Mouse (Mus musculus): Measurements from ENCODE around the gene Bcl2. TPM values are rescaled to one million over a fixed set of nuclear protein-coding genes. Genes with fewer than 3 reads are reported as not detected.

Bcl2 gene
- total and polyA plus RNA-seq, 3 experiments, result 1.3 to 5.0 (median 3.5) TPM

- WGBS, result 62% methylated on average over 3 of the region's 3 CpGs
- Histone ChIP-seq H3K4me1 (ENCODE audit: control insufficient read depth, insufficient read depth, low read length) (no peaks in the 10 kb centered on the region; the same call in 1 of the 2 replicates), H3K36me3 (ENCODE audit: control insufficient read depth, insufficient read depth, low read length) (no peaks in the 10 kb centered on the region), H3K27me3 (ENCODE audit: control insufficient read depth, insufficient read depth, low read length) (no peaks in the 10 kb centered on the region), H3K27ac (no peak overlapping the region), H3K9ac (ENCODE audit: low read depth, low read length) (no peak overlapping the region), H3K79me2 (replicated peaks; ENCODE audit: control insufficient read depth, insufficient read depth, low read length) (no peaks in the 10 kb centered on the region), H3K4me3 (no peak overlapping the region)
- DNase-seq, result no peak
- no peak for TF ChIP-seq CTCF (IDR thresholded peaks at IDR 0.05)
- intact Hi-C loops (cut with DNase I), result no loop called here
Observed at GRCm38 (mm10) chr1:106643527-106643926, 70.5 kb downstream of the Bcl2 start.

- Histone ChIP-seq H3K36me3 (ENCODE audit: control insufficient read depth, insufficient read depth, low read length) (no peaks in the 10 kb centered on the region), H3K9ac (ENCODE audit: low read depth, low read length) (no peak overlapping the region), H3K79me2 (replicated peaks; ENCODE audit: control insufficient read depth, insufficient read depth, low read length) (no peaks in the 10 kb centered on the region), H3K27ac (no peak overlapping the region), H3K27me3 (ENCODE audit: control insufficient read depth, insufficient read depth, low read length) (no peaks in the 10 kb centered on the region), H3K4me1 (ENCODE audit: control insufficient read depth, insufficient read depth, low read length) (no peaks in the 10 kb centered on the region; the same call in 1 of the 2 replicates), H3K4me3 (no peak overlapping the region)
- intact Hi-C loops (cut with DNase I), result no loop called here
- DNase-seq, result no peak
- 94% methylated on average over 1 of the region's 1 CpGs for WGBS
- TF ChIP-seq EP300 (IDR thresholded peaks at IDR 0.05; ENCODE audit: insufficient read depth, low read depth, low read length), result no peak
- no peak for TF ChIP-seq CTCF (IDR thresholded peaks at IDR 0.05)
- TF ChIP-seq POLR2A (IDR thresholded peaks at IDR 0.05; ENCODE audit: insufficient read depth, low read depth, low read length), result no peak
Observed at GRCm38 (mm10) chr1:106640577-106640976, 73.5 kb downstream of the Bcl2 start.

DNA sequence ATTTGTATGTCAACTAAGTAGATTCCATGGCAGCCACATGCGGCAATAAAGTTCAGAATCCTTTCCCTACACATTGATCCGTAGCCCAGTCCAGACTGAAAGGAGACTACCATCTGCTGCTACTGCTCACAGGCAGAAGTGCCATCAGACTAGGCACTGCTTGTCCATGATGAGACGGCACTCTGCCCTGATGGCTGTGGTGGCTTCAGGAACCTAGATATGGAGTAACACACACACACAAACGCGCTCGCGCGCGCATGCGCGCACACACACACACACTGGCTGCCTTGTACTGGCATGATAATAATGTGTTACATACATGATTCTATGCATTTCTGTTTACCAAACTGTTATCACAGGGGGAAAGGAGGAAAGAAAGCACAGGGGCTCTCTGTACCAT is 76.4 kb downstream of the Bcl2 start:
- intact Hi-C loops (cut with DNase I), result no loop called here
- TF ChIP-seq CTCF (IDR thresholded peaks at IDR 0.05) (no peak), POLR2A (IDR thresholded peaks at IDR 0.05; ENCODE audit: insufficient read depth, low read depth, low read length) (no peak), EP300 (IDR thresholded peaks at IDR 0.05; ENCODE audit: insufficient read depth, low read depth, low read length) (no peak)
- H3K4me3 ChIP-seq, result no peak overlapping the region
- H3K79me2 ChIP-seq (replicated peaks; ENCODE audit: control insufficient read depth, insufficient read depth, low read length), result no peaks in the 10 kb centered on the region
- H3K9ac ChIP-seq (ENCODE audit: low read depth, low read length), result no peak overlapping the region
- no peaks in the 10 kb centered on the region for H3K27me3 ChIP-seq (ENCODE audit: control insufficient read depth, insufficient read depth, low read length)
- H3K36me3 ChIP-seq (ENCODE audit: control insufficient read depth, insufficient read depth, low read length), result no peaks in the 10 kb centered on the region
- WGBS, result 97% methylated on average over 11 of the region's 11 CpGs
- H3K4me1 ChIP-seq (ENCODE audit: control insufficient read depth, insufficient read depth, low read length), result no peaks in the 10 kb centered on the region; the same call in none of the 2 replicates
- DNase-seq, result no peak
- no peak overlapping the region for H3K27ac ChIP-seq

- DNase-seq, result no peak
- H3K36me3 ChIP-seq (ENCODE audit: control insufficient read depth, insufficient read depth, low read length), result no peaks in the 10 kb centered on the region
- H3K4me3 ChIP-seq, result no peak overlapping the region
- intact Hi-C loops (cut with DNase I), result no loop called here
- no peaks in the 10 kb centered on the region for H3K27me3 ChIP-seq (ENCODE audit: control insufficient read depth, insufficient read depth, low read length)
- TF ChIP-seq EP300 (IDR thresholded peaks at IDR 0.05; ENCODE audit: insufficient read depth, low read depth, low read length) (no peak), CTCF (IDR thresholded peaks at IDR 0.05) (no peak), POLR2A (IDR thresholded peaks at IDR 0.05; ENCODE audit: insufficient read depth, low read depth, low read length) (no peak)
- no peaks in the 10 kb centered on the region for H3K79me2 ChIP-seq (replicated peaks; ENCODE audit: control insufficient read depth, insufficient read depth, low read length)
- H3K9ac ChIP-seq (ENCODE audit: low read depth, low read length), result no peak overlapping the region
- no peak overlapping the region for H3K27ac ChIP-seq
- 37% methylated on average over 2 of the region's 2 CpGs for WGBS
- H3K4me1 ChIP-seq (ENCODE audit: control insufficient read depth, insufficient read depth, low read length), result no peaks in the 10 kb centered on the region; the same call in none of the 2 replicates
Observed at GRCm38 (mm10) chr1:106636714-106637113, 77.4 kb downstream of the Bcl2 start.

- peaks cover 6% of the 10 kb centered on the region for H3K36me3 ChIP-seq (ENCODE audit: control insufficient read depth, insufficient read depth, low read length)
- H3K4me1 ChIP-seq (ENCODE audit: control insufficient read depth, insufficient read depth, low read length), result peaks cover 18% of the 10 kb centered on the region
- H3K9ac ChIP-seq (ENCODE audit: low read depth, low read length), result no peak overlapping the region
- H3K27ac ChIP-seq, result peak overlapping the region; percentile 18
- TF ChIP-seq EP300 (IDR thresholded peaks at IDR 0.05; ENCODE audit: insufficient read depth, low read depth, low read length) (0 out of 2 replicates have a peak, but pooled peaks have one; percentile 27), CTCF (IDR thresholded peaks at IDR 0.05) (no peak)
- no peak overlapping the region for H3K4me3 ChIP-seq
- H3K79me2 ChIP-seq (replicated peaks; ENCODE audit: control insufficient read depth, insufficient read depth, low read length), result no peaks in the 10 kb centered on the region
- H3K27me3 ChIP-seq (ENCODE audit: control insufficient read depth, insufficient read depth, low read length), result no peaks in the 10 kb centered on the region
- DNase-seq, result no peak
- intact Hi-C loops (cut with DNase I), result no loop called here
- 38% methylated on average over 3 of the region's 3 CpGs for WGBS
Observed at GRCm38 (mm10) chr1:106633207-106633606, 80.9 kb downstream of the Bcl2 start.

GRCm38 (mm10) chr1:106631869-106632463 is 82.1 kb downstream of the Bcl2 start:
- peaks cover 20% of the 10 kb centered on the region for H3K4me1 ChIP-seq (ENCODE audit: control insufficient read depth, insufficient read depth, low read length)
- intact Hi-C loops (cut with DNase I), result no loop called here
- 78% methylated on average over 3 of the region's 3 CpGs for WGBS

More at GRCm38 (mm10) chr1:106631869-106632463, 82.1 kb downstream of the Bcl2 start:
- Histone ChIP-seq H3K36me3 (ENCODE audit: control insufficient read depth, insufficient read depth, low read length) (peaks cover 6% of the 10 kb centered on the region), H3K9ac (ENCODE audit: low read depth, low read length) (no peak overlapping the region), H3K4me3 (no peak overlapping the region), H3K79me2 (replicated peaks; ENCODE audit: control insufficient read depth, insufficient read depth, low read length) (no peaks in the 10 kb centered on the region), H3K27me3 (ENCODE audit: control insufficient read depth, insufficient read depth, low read length) (no peaks in the 10 kb centered on the region), H3K27ac (no peak overlapping the region)
- no peak for TF ChIP-seq POLR2A (IDR thresholded peaks at IDR 0.05; ENCODE audit: insufficient read depth, low read depth, low read length)
- no peak for TF ChIP-seq CTCF (IDR thresholded peaks at IDR 0.05)
- no peak for TF ChIP-seq EP300 (IDR thresholded peaks at IDR 0.05; ENCODE audit: insufficient read depth, low read depth, low read length)
- DNase-seq, result no peak

Measured in heart, adult 2 months (tissue).